Mouse (Mus musculus) spleen, adult 2 months (tissue): Measurements from ENCODE around the gene Farp1. TPM values are rescaled to one million over a fixed set of nuclear protein-coding genes. Genes with fewer than 3 reads are reported as not detected.

Experiments
- DNase-seq, 2 experiments: peaks; one replicate each; pipeline versions ENCODE4 v3.0.0 to v3.0.0-alpha.2; 2012 to 2021; ENCODE audit warnings: low spot score in 2 of 2, low read depth in 1 of 2
- H3K27ac ChIP-seq: fragments of 200-500 bp; 2 replicates; pipeline ENCODE4 v1.5.1; 2012; ENCODE audit warnings: low read length, inconsistent platforms; ENCODE audit not compliant: insufficient read depth
- H3K27me3 ChIP-seq: fragments of 200-500 bp; 2 replicates; pipeline ENCODE4 v1.6.1; 2012; ENCODE audit warnings: mild to moderate bottlenecking, moderate library complexity, low read length, inconsistent platforms; ENCODE audit not compliant: control insufficient read depth, insufficient read depth
- H3K36me3 ChIP-seq: fragments of 200-500 bp; 2 replicates; pipeline ENCODE4 v1.6.1; 2012; ENCODE audit warnings: mild to moderate bottlenecking, low read length, inconsistent platforms; ENCODE audit not compliant: control insufficient read depth, insufficient read depth
- H3K4me1 ChIP-seq: fragments of 200-500 bp; 2 replicates; pipeline ENCODE4 v1.6.1; 2011; ENCODE audit warnings: inconsistent platforms; ENCODE audit not compliant: control insufficient read depth, insufficient read depth, insufficient read length
- H3K4me3 ChIP-seq: fragments of 200-500 bp; 2 replicates; pipeline ENCODE4 v1.5.1; 2011; ENCODE audit warnings: mild to moderate bottlenecking, inconsistent platforms; ENCODE audit not compliant: insufficient read depth, insufficient read length; ENCODE audit errors: extremely low read depth
- CTCF ChIP-seq: fragments of 200-500 bp; IDR thresholded peaks from 2 replicates; pipeline ENCODE4 v1.5.1; 2011; ENCODE audit warnings: mild to moderate bottlenecking, inconsistent platforms; ENCODE audit not compliant: insufficient read depth, insufficient read length, insufficient replicate concordance; ENCODE audit errors: extremely low read depth
- POLR2A ChIP-seq: fragments of 200-500 bp; IDR thresholded peaks from 2 replicates; pipeline ENCODE4 v1.6.1; 2011; ENCODE audit warnings: low read depth, low read length, inconsistent platforms
- WGBS: fragments of 180-500 bp; shearing (Covaris S2); methylation state at CpG from one replicate; pipeline ENCODE4 v1.1.7; 2018; 5-methylcytosine and 5-hydroxymethylcytosine counted together
- polyA plus RNA-seq: library from polyadenylated mRNA; depleted of rRNA; stranded (reverse); fragments of >200 nt; gene quantifications from 2 replicates; pipeline ENCODE4 v1.2.3, GENCODE M21; 2012

The Farp1 gene
- polyA plus RNA-seq, 1 experiment: 3.0 TPM

- no peaks in the 10 kb centered on the region for H3K4me1 ChIP-seq
- H3K36me3 ChIP-seq: peaks cover 48% of the 10 kb centered on the region
- H3K27ac ChIP-seq: no peak overlapping the region
- DNase-seq: no peak
- no peaks in the 10 kb centered on the region for H3K27me3 ChIP-seq
- 95% methylated on average over 3 of the region's 3 CpGs for WGBS
- TF ChIP-seq CTCF: no peak
- no peak for TF ChIP-seq POLR2A
- no peak overlapping the region for H3K4me3 ChIP-seq
These were observed 257.4 kb downstream of the Farp1 start for GRCm38 (mm10) chr14:121292391-121292790.

- no peaks in the 10 kb centered on the region for H3K4me1 ChIP-seq
- H3K36me3 ChIP-seq: peaks cover 48% of the 10 kb centered on the region
- no peak overlapping the region for H3K27ac ChIP-seq
- no peaks in the 10 kb centered on the region for H3K27me3 ChIP-seq
- TF ChIP-seq CTCF: no peak
- no peak for TF ChIP-seq POLR2A
- H3K4me3 ChIP-seq: no peak overlapping the region
- no peak for DNase-seq
- 90% methylated on average over 12 of the region's 12 CpGs for WGBS
These were observed 259.5 kb downstream of the Farp1 start for GRCm38 (mm10) chr14:121294484-121294883.

- Histone ChIP-seq H3K27ac (no peak overlapping the region), H3K4me1 (no peaks in the 10 kb centered on the region), H3K36me3 (peaks cover 48% of the 10 kb centered on the region), H3K4me3 (no peak overlapping the region), H3K27me3 (no peaks in the 10 kb centered on the region)
- no peak for DNase-seq
- WGBS: 96% methylated on average over 6 of the region's 6 CpGs
- TF ChIP-seq POLR2A (no peak), CTCF (no peak)
These were observed 262.1 kb downstream of the Farp1 start for GRCm38 (mm10) chr14:121297103-121297502.

GRCm38 (mm10) chr14:121298537-121298936 lies 263.5 kb downstream of the Farp1 start:
- no peak for DNase-seq
- no peaks in the 10 kb centered on the region for H3K4me1 ChIP-seq
- H3K4me3 ChIP-seq: no peak overlapping the region
- TF ChIP-seq CTCF: no peak
- no peak overlapping the region for H3K27ac ChIP-seq
- peaks cover 41% of the 10 kb centered on the region for H3K36me3 ChIP-seq
- WGBS: 96% methylated on average over 5 of the region's 5 CpGs
- no peaks in the 10 kb centered on the region for H3K27me3 ChIP-seq

GRCm38 (mm10) chr14:121299093-121299492 lies 264.1 kb downstream of the Farp1 start:
- no peak overlapping the region for H3K27ac ChIP-seq
- 94% methylated on average over 9 of the region's 9 CpGs for WGBS
- no peak overlapping the region for H3K4me3 ChIP-seq
- peaks cover 37% of the 10 kb centered on the region for H3K36me3 ChIP-seq
- H3K27me3 ChIP-seq: no peaks in the 10 kb centered on the region
- H3K4me1 ChIP-seq: no peaks in the 10 kb centered on the region
- DNase-seq: no peak
- TF ChIP-seq CTCF (no peak), POLR2A (no peak)

- 90% methylated on average over 7 of the region's 7 CpGs for WGBS
These were observed 269.5 kb downstream of the Farp1 start for GRCm38 (mm10) chr14:121304523-121304922.

GRCm38 (mm10) chr14:121305316-121306064 lies 270.5 kb downstream of the Farp1 start:
- WGBS: 72% methylated on average over 8 of the region's 8 CpGs
- Histone ChIP-seq H3K36me3 (peaks cover 16% of the 10 kb centered on the region; the same call in 1 of the 2 replicates), H3K4me1 (peaks cover 9% of the 10 kb centered on the region; the same call in 1 of the 2 replicates), H3K27ac (no peak overlapping the region), H3K4me3 (no peak overlapping the region), H3K27me3 (no peaks in the 10 kb centered on the region)
- DNase-seq: no peak
- TF ChIP-seq CTCF (no peak), POLR2A (no peak)

More at GRCm38 (mm10) chr14:121304523-121304922, 269.5 kb downstream of the Farp1 start:
- TF ChIP-seq POLR2A: no peak
- TF ChIP-seq CTCF: no peak
- no peak for DNase-seq
- H3K4me3 ChIP-seq: no peak overlapping the region
- H3K27ac ChIP-seq: no peak overlapping the region
- no peaks in the 10 kb centered on the region for H3K27me3 ChIP-seq
- H3K4me1 ChIP-seq: no peaks in the 10 kb centered on the region; the same call in 1 of the 2 replicates
- peaks cover 19% of the 10 kb centered on the region for H3K36me3 ChIP-seq
